Mouse (Mus musculus) heart, embryonic 15.5 days (tissue): ENCODE results near the gene Ackr4. TPM values are rescaled to one million over a fixed set of nuclear protein-coding genes. Genes with fewer than 3 reads are reported as not detected.
A peak's percentile ranks its signal among the peaks of the same experiment; 100 is the strongest.

Source experiments
- ATAC-seq: fragments of 200-750 bp; cut with Nextera tagmentation; replicated peaks from 2 replicates; pipeline ENCODE4 v1.8.0; 2017; ENCODE audit warnings: low read depth, moderate TSS enrichment; ENCODE audit not compliant: insufficient number of reproducible peaks, insufficient read depth, low FRiP score
- H3K27ac ChIP-seq: fragments of 300-500 bp; sonication (generic); 2 replicates; pipeline ENCODE4 v1.5.1; 2015; ENCODE audit warnings: mild to moderate bottlenecking, inconsistent platforms
- H3K27me3 ChIP-seq: fragments of 300-500 bp; sonication (generic); 2 replicates; pipeline ENCODE4 v1.6.1; 2015; ENCODE audit warnings: inconsistent platforms
- H3K36me3 ChIP-seq: fragments of 300-500 bp; sonication (generic); 2 replicates; pipeline ENCODE4 v1.6.1; 2015; ENCODE audit warnings: mild to moderate bottlenecking, inconsistent platforms
- H3K4me1 ChIP-seq: fragments of 300-500 bp; sonication (generic); replicated peaks from 2 replicates; pipeline ENCODE4 v1.6.1; 2015; ENCODE audit warnings: inconsistent platforms
- H3K4me2 ChIP-seq: fragments of 300-500 bp; sonication (generic); 2 replicates; pipeline ENCODE4 v1.6.1; 2015; ENCODE audit warnings: inconsistent platforms, mild to moderate bottlenecking, moderate library complexity
- H3K4me3 ChIP-seq: fragments of 300-500 bp; sonication (generic); 2 replicates; pipeline ENCODE4 v1.5.1; 2015; ENCODE audit warnings: mild to moderate bottlenecking, inconsistent platforms
- H3K9ac ChIP-seq: fragments of 300-500 bp; sonication (generic); 2 replicates; pipeline ENCODE4 v1.6.1; 2015; ENCODE audit warnings: mild to moderate bottlenecking, inconsistent platforms
- H3K9me3 ChIP-seq: fragments of 300-500 bp; sonication (generic); replicated peaks from 2 replicates; pipeline ENCODE4 v1.6.1; 2016; ENCODE audit warnings: inconsistent platforms
- WGBS: fragments of 180-500 bp; shearing (Covaris S2); methylation state at CpG from one replicate; pipeline ENCODE4 v1.1.7; 2015; ENCODE audit warnings: mixed read lengths; 5-methylcytosine and 5-hydroxymethylcytosine counted together
- polyA plus RNA-seq: library from polyadenylated mRNA; unstranded; fragments of >200 nt; fragmentation: Nextera tagmentation; extraction: Ambion mirVana; gene quantifications from 2 replicates; pipeline ENCODE4 v1.2.1, GENCODE M21; 2015

The Ackr4 gene
- polyA plus RNA-seq, 1 experiment from 2014 or later, result 5.5 TPM

- peaks cover 12% of the 10 kb centered on the region for H3K4me1 ChIP-seq
- no peak overlapping the region for H3K4me2 ChIP-seq
- H3K27ac ChIP-seq, result peak overlapping the region; percentile 61
- no peak for ATAC-seq
- H3K9me3 ChIP-seq, result 0 out of 2 replicates have a peak, but pooled peaks cover 6% of the 10 kb centered on the region
- H3K36me3 ChIP-seq, result no peaks in the 10 kb centered on the region
- H3K4me3 ChIP-seq, result no peak overlapping the region
- no peak overlapping the region for H3K9ac ChIP-seq
- WGBS, result 61% methylated on average over 9 of the region's 9 CpGs
- no peaks in the 10 kb centered on the region for H3K27me3 ChIP-seq
These were observed 19.8 kb downstream of the Ackr4 start for GRCm38 (mm10) chr9:104106930-104107329.

GRCm38 (mm10) chr9:104104986-104105385, 21.7 kb downstream of the Ackr4 start:
- H3K9ac ChIP-seq, result no peak overlapping the region
- 78% methylated on average over 2 of the region's 2 CpGs for WGBS

GRCm38 (mm10) chr9:104102901-104103300, 23.8 kb downstream of the Ackr4 start:
- H3K36me3 ChIP-seq, result no peaks in the 10 kb centered on the region
- ATAC-seq, result no peak
- WGBS, result 61% methylated on average over 2 of the region's 2 CpGs
- 0 out of 2 replicates have a peak overlapping the region, but pooled peaks have one; percentile 17 for H3K27ac ChIP-seq
- no peak overlapping the region for H3K9ac ChIP-seq
- no peaks in the 10 kb centered on the region for H3K27me3 ChIP-seq
- no peak overlapping the region for H3K4me2 ChIP-seq
- no peaks in the 10 kb centered on the region for H3K9me3 ChIP-seq
- H3K4me1 ChIP-seq, result peaks cover 10% of the 10 kb centered on the region
- H3K4me3 ChIP-seq, result no peak overlapping the region

More at GRCm38 (mm10) chr9:104104986-104105385, 21.7 kb downstream of the Ackr4 start:
- Histone ChIP-seq H3K9me3 (no peaks in the 10 kb centered on the region), H3K36me3 (no peaks in the 10 kb centered on the region), H3K4me3 (no peak overlapping the region), H3K4me1 (peaks cover 14% of the 10 kb centered on the region), H3K4me2 (no peak overlapping the region), H3K27me3 (no peaks in the 10 kb centered on the region), H3K27ac (no peak overlapping the region)
- ATAC-seq, result no peak

- Histone ChIP-seq H3K4me3 (0 out of 2 replicates have a peak overlapping the region, but pooled peaks have one; percentile 10), H3K9me3 (no peaks in the 10 kb centered on the region), H3K27ac (peak overlapping the region; percentile 42; the same call in 1 of the 2 replicates), H3K4me1 (peaks cover 8% of the 10 kb centered on the region), H3K36me3 (no peaks in the 10 kb centered on the region), H3K4me2 (peak overlapping the region; percentile 25; the same call in 1 of the 2 replicates), H3K9ac (no peak overlapping the region), H3K27me3 (no peaks in the 10 kb centered on the region)
- 0 out of 2 replicates have a peak, but pooled peaks have one; percentile 27 for ATAC-seq
- 28% methylated on average over 6 of the region's 6 CpGs for WGBS
These were observed 24.4 kb downstream of the Ackr4 start for GRCm38 (mm10) chr9:104102301-104102700.

- Histone ChIP-seq H3K4me1 (peaks cover 6% of the 10 kb centered on the region), H3K27me3 (no peaks in the 10 kb centered on the region), H3K9me3 (no peaks in the 10 kb centered on the region), H3K36me3 (no peaks in the 10 kb centered on the region), H3K9ac (no peak overlapping the region), H3K27ac (peak overlapping the region; percentile 42; the same call in 1 of the 2 replicates), H3K4me3 (peak overlapping the region; percentile 10; the same call in 1 of the 2 replicates), H3K4me2 (0 out of 2 replicates have a peak overlapping the region, but pooled peaks have one; percentile 13)
- ATAC-seq, result no peak
- 52% methylated on average over 3 of the region's 3 CpGs for WGBS
These were observed 25.3 kb downstream of the Ackr4 start for GRCm38 (mm10) chr9:104101458-104101857.

- Histone ChIP-seq H3K4me3 (0 out of 2 replicates have a peak overlapping the region, but pooled peaks have one; percentile 6), H3K4me1 (peaks cover 6% of the 10 kb centered on the region), H3K27ac (peak overlapping the region; percentile 19; the same call in 1 of the 2 replicates), H3K4me2 (peak overlapping the region; percentile 15; the same call in 1 of the 2 replicates), H3K9ac (no peak overlapping the region), H3K9me3 (no peaks in the 10 kb centered on the region), H3K27me3 (no peaks in the 10 kb centered on the region), H3K36me3 (no peaks in the 10 kb centered on the region)
- no peak for ATAC-seq
- 57% methylated on average over 7 of the region's 7 CpGs for WGBS
These were observed 25.9 kb downstream of the Ackr4 start for GRCm38 (mm10) chr9:104100822-104101221.

- no peaks in the 10 kb centered on the region for H3K9me3 ChIP-seq
- no peak overlapping the region for H3K4me3 ChIP-seq
- H3K4me1 ChIP-seq, result peaks cover 6% of the 10 kb centered on the region
- no peak for ATAC-seq
- H3K36me3 ChIP-seq, result no peaks in the 10 kb centered on the region
- H3K27ac ChIP-seq, result no peak overlapping the region
- no peaks in the 10 kb centered on the region for H3K27me3 ChIP-seq
- H3K4me2 ChIP-seq, result no peak overlapping the region
- H3K9ac ChIP-seq, result no peak overlapping the region
- 84% methylated on average over 11 of the region's 11 CpGs for WGBS
These were observed 27.7 kb downstream of the Ackr4 start for GRCm38 (mm10) chr9:104099060-104099459.

GRCm38 (mm10) chr9:104098256-104098655, 28.5 kb downstream of the Ackr4 start:
- Histone ChIP-seq H3K4me1 (peaks cover 6% of the 10 kb centered on the region), H3K4me2 (no peak overlapping the region), H3K9me3 (no peaks in the 10 kb centered on the region), H3K27ac (no peak overlapping the region), H3K9ac (no peak overlapping the region), H3K36me3 (no peaks in the 10 kb centered on the region), H3K4me3 (no peak overlapping the region), H3K27me3 (no peaks in the 10 kb centered on the region)
- 62% methylated on average over 5 of the region's 5 CpGs for WGBS
- ATAC-seq, result no peak

GRCm38 (mm10) chr9:104092945-104093344, 33.8 kb downstream of the Ackr4 start:
- H3K27me3 ChIP-seq, result no peaks in the 10 kb centered on the region
- ATAC-seq, result no peak

GRCm38 (mm10) chr9:104088555-104088954, 38.2 kb downstream of the Ackr4 start:
- Histone ChIP-seq H3K4me3 (no peak overlapping the region), H3K9me3 (no peaks in the 10 kb centered on the region), H3K4me1 (0 out of 2 replicates have a peak, but pooled peaks cover 2% of the 10 kb centered on the region), H3K4me2 (no peak overlapping the region), H3K36me3 (peaks cover 7% of the 10 kb centered on the region), H3K27me3 (no peaks in the 10 kb centered on the region), H3K9ac (no peak overlapping the region), H3K27ac (peak overlapping the region; percentile 76)
- WGBS, result 64% methylated on average over 8 of the region's 8 CpGs
- no peak for ATAC-seq

More at GRCm38 (mm10) chr9:104092945-104093344, 33.8 kb downstream of the Ackr4 start:
- Histone ChIP-seq H3K4me1 (0 out of 2 replicates have a peak, but pooled peaks cover 2% of the 10 kb centered on the region), H3K9ac (no peak overlapping the region), H3K9me3 (no peaks in the 10 kb centered on the region), H3K4me3 (no peak overlapping the region), H3K27ac (no peak overlapping the region), H3K4me2 (no peak overlapping the region), H3K36me3 (no peaks in the 10 kb centered on the region)
- 91% methylated on average over 5 of the region's 5 CpGs for WGBS

GRCm38 (mm10) chr9:104085730-104086429, 40.9 kb downstream of the Ackr4 start:
- 64% methylated on average over 4 of the region's 4 CpGs for WGBS
- Histone ChIP-seq H3K4me2 (no peak overlapping the region), H3K9ac (no peak overlapping the region), H3K27ac (no peak overlapping the region), H3K4me1 (0 out of 2 replicates have a peak, but pooled peaks cover 2% of the 10 kb centered on the region), H3K4me3 (no peak overlapping the region), H3K36me3 (peaks cover 17% of the 10 kb centered on the region), H3K9me3 (no peaks in the 10 kb centered on the region), H3K27me3 (no peaks in the 10 kb centered on the region)
- ATAC-seq, result no peak
